Mouse (Mus musculus): ENCODE measurements around the gene Rere. TPM values are rescaled to one million over a fixed set of nuclear protein-coding genes. Genes with fewer than 3 reads are reported as not detected.

Rere gene
- polyA plus RNA-seq, 1 experiment from 2014 or later = 23.7 TPM

- no peaks in the 10 kb centered on the region for H3K27me3 ChIP-seq (replicated peaks)
- no peaks in the 10 kb centered on the region for H3K36me3 ChIP-seq
- 88% methylated on average over 7 of the region's 7 CpGs for WGBS
Observed at GRCm38 (mm10) chr4:150353376-150353900, 72.0 kb downstream of the Rere start.

GRCm38 (mm10) chr4:150355801-150356200 lies 74.4 kb downstream of the Rere start:
- H3K36me3 ChIP-seq = no peaks in the 10 kb centered on the region
- no peaks in the 10 kb centered on the region for H3K9me3 ChIP-seq
- no peak overlapping the region for H3K4me2 ChIP-seq
- H3K4me1 ChIP-seq = 0 out of 2 replicates have a peak, but pooled peaks cover 3% of the 10 kb centered on the region
- ATAC-seq (ENCODE audit: insufficient read depth, low FRiP score, low read depth) = no peak
- no peaks in the 10 kb centered on the region for H3K27me3 ChIP-seq (replicated peaks)
- H3K4me3 ChIP-seq (replicated peaks) = no peak overlapping the region
- 74% methylated on average over 5 of the region's 5 CpGs for WGBS
- H3K9ac ChIP-seq = no peak overlapping the region
- no peak overlapping the region for H3K27ac ChIP-seq

More at GRCm38 (mm10) chr4:150353376-150353900, 72.0 kb downstream of the Rere start:
- Histone ChIP-seq H3K9me3 (no peaks in the 10 kb centered on the region), H3K4me3 (replicated peaks) (no peak overlapping the region), H3K27ac (no peak overlapping the region), H3K4me1 (peaks cover 14% of the 10 kb centered on the region; the same call in 1 of the 2 replicates), H3K9ac (no peak overlapping the region), H3K4me2 (no peak overlapping the region)
- ATAC-seq (ENCODE audit: insufficient read depth, low FRiP score, low read depth) = no peak

GRCm38 (mm10) chr4:150361986-150362691 lies 80.7 kb downstream of the Rere start:
- Histone ChIP-seq H3K27ac (peak overlapping the region; percentile 82), H3K9ac (no peak overlapping the region), H3K36me3 (no peaks in the 10 kb centered on the region), H3K4me2 (peak overlapping the region; percentile 13; the same call in 1 of the 2 replicates), H3K4me3 (replicated peaks) (no peak overlapping the region), H3K27me3 (replicated peaks) (no peaks in the 10 kb centered on the region), H3K9me3 (no peaks in the 10 kb centered on the region), H3K4me1 (peaks cover 4% of the 10 kb centered on the region)
- ATAC-seq (ENCODE audit: insufficient read depth, low FRiP score, low read depth) = peak; percentile 57; the same call in 1 of the 2 replicates
- WGBS = 9% methylated on average over 8 of the region's 8 CpGs

- Histone ChIP-seq H3K9ac (no peak overlapping the region), H3K27ac (peak overlapping the region; percentile 76), H3K4me2 (no peak overlapping the region), H3K36me3 (no peaks in the 10 kb centered on the region), H3K9me3 (no peaks in the 10 kb centered on the region), H3K4me1 (peaks cover 4% of the 10 kb centered on the region), H3K27me3 (replicated peaks) (no peaks in the 10 kb centered on the region), H3K4me3 (replicated peaks) (no peak overlapping the region)
- no peak for ATAC-seq (ENCODE audit: insufficient read depth, low FRiP score, low read depth)
- 40% methylated on average over 5 of the region's 5 CpGs for WGBS
Observed at GRCm38 (mm10) chr4:150362858-150363257, 81.4 kb downstream of the Rere start.

- Histone ChIP-seq H3K36me3 (no peaks in the 10 kb centered on the region), H3K9me3 (no peaks in the 10 kb centered on the region), H3K9ac (no peak overlapping the region), H3K27me3 (replicated peaks) (no peaks in the 10 kb centered on the region), H3K4me1 (peaks cover 10% of the 10 kb centered on the region), H3K4me2 (no peak overlapping the region), H3K4me3 (replicated peaks) (no peak overlapping the region), H3K27ac (no peak overlapping the region)
- no peak for ATAC-seq (ENCODE audit: insufficient read depth, low FRiP score, low read depth)
- WGBS = 87% methylated on average over 2 of the region's 2 CpGs
Observed at GRCm38 (mm10) chr4:150364786-150365185, 83.3 kb downstream of the Rere start.

- Histone ChIP-seq H3K4me1 (peaks cover 20% of the 10 kb centered on the region), H3K36me3 (no peaks in the 10 kb centered on the region), H3K9me3 (no peaks in the 10 kb centered on the region), H3K4me3 (replicated peaks) (no peak overlapping the region), H3K4me2 (no peak overlapping the region), H3K27me3 (replicated peaks) (no peaks in the 10 kb centered on the region), H3K27ac (no peak overlapping the region), H3K9ac (no peak overlapping the region)
- WGBS = 53% methylated on average over 6 of the region's 6 CpGs
- ATAC-seq (ENCODE audit: insufficient read depth, low FRiP score, low read depth) = peak; percentile 61; the same call in 1 of the 2 replicates
Observed at GRCm38 (mm10) chr4:150366510-150367208, 85.2 kb downstream of the Rere start.

- Histone ChIP-seq H3K9me3 (no peaks in the 10 kb centered on the region), H3K27me3 (replicated peaks) (no peaks in the 10 kb centered on the region), H3K4me2 (peak overlapping the region; percentile 84), H3K27ac (peak overlapping the region; percentile 87), H3K9ac (peak overlapping the region; percentile 60), H3K36me3 (no peaks in the 10 kb centered on the region), H3K4me3 (replicated peaks) (peak overlapping the region; percentile 59), H3K4me1 (peaks cover 40% of the 10 kb centered on the region)
- peak; percentile 79 for ATAC-seq (ENCODE audit: insufficient read depth, low FRiP score, low read depth)
- WGBS = under 1% methylated on average over 57 of the region's 58 CpGs
Observed at GRCm38 (mm10) chr4:150371580-150372380, 90.3 kb downstream of the Rere start.

- Histone ChIP-seq H3K9me3 (no peaks in the 10 kb centered on the region), H3K4me3 (replicated peaks) (peak overlapping the region; percentile 59; the same call in 1 of the 2 replicates), H3K4me2 (peak overlapping the region; percentile 84), H3K36me3 (no peaks in the 10 kb centered on the region), H3K4me1 (peaks cover 40% of the 10 kb centered on the region), H3K27me3 (replicated peaks) (no peaks in the 10 kb centered on the region), H3K9ac (no peak overlapping the region), H3K27ac (peak overlapping the region; percentile 87)
- ATAC-seq (ENCODE audit: insufficient read depth, low FRiP score, low read depth) = no peak
- WGBS = 9% methylated on average over 3 of the region's 3 CpGs
Observed at GRCm38 (mm10) chr4:150372631-150373041, 91.2 kb downstream of the Rere start.

GRCm38 (mm10) chr4:150373111-150374109 lies 92.0 kb downstream of the Rere start:
- ATAC-seq (ENCODE audit: insufficient read depth, low FRiP score, low read depth) = 0 out of 2 replicates have a peak, but pooled peaks have one; percentile 12
- Histone ChIP-seq H3K36me3 (no peaks in the 10 kb centered on the region), H3K27me3 (replicated peaks) (no peaks in the 10 kb centered on the region), H3K4me1 (peaks cover 40% of the 10 kb centered on the region), H3K4me2 (peak overlapping the region; percentile 84), H3K9me3 (no peaks in the 10 kb centered on the region), H3K4me3 (replicated peaks) (peak overlapping the region; percentile 59; the same call in 1 of the 2 replicates), H3K27ac (peak overlapping the region; percentile 87), H3K9ac (no peak overlapping the region)
- WGBS = 7% methylated on average over 15 of the region's 15 CpGs

GRCm38 (mm10) chr4:150374651-150375447 lies 93.4 kb downstream of the Rere start:
- no peak overlapping the region for H3K4me3 ChIP-seq (replicated peaks)
- H3K4me2 ChIP-seq = no peak overlapping the region
- peaks cover 37% of the 10 kb centered on the region for H3K4me1 ChIP-seq
- ATAC-seq (ENCODE audit: insufficient read depth, low FRiP score, low read depth) = no peak
- no peaks in the 10 kb centered on the region for H3K36me3 ChIP-seq
- H3K9me3 ChIP-seq = no peaks in the 10 kb centered on the region
- no peak overlapping the region; the same call in 1 of the 2 replicates for H3K27ac ChIP-seq
- no peak overlapping the region for H3K9ac ChIP-seq
- 26% methylated on average over 9 of the region's 9 CpGs for WGBS
- H3K27me3 ChIP-seq (replicated peaks) = no peaks in the 10 kb centered on the region

Data from stomach, embryonic 15.5 days (tissue).